Mouse (Mus musculus) kidney, postnatal 36 days (tissue): Measurements from ENCODE around the gene Rbbp6.
A peak's percentile ranks its signal among the peaks of the same experiment; 100 is the strongest.

ENCODE experiments used
- DNase-seq, 2 experiments: peaks; one replicate each; pipeline ENCODE4 v3.0.0; 2021 to 2022; ENCODE audit warnings: mixed read lengths in 2 of 2

The Rbbp6 gene

DNA sequence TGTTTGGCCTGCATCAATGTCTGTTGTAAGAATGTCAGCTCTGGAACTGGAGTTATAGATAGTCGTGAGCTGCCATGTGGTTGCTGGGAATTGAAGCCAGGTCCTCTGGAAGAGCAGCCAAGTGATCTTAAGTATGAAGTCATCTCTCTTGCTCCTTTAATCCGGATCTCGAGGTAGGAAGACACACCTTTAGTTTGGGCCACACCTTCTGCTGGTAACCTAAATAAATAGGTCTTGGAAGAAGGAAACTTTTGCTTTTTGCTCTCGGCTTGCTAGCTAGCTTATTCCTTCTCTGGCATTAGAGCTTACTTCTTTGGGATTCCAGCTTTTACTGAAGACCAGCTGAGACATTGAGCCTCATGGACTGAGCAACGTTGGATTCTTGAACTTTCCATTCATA lies at the start of gene Rbbp6:
Gene Rbbp6, plus strand, starts transcription at position 301 of the 400 bp plus-strand sequence.
- DNase-seq, result no peak

DNA sequence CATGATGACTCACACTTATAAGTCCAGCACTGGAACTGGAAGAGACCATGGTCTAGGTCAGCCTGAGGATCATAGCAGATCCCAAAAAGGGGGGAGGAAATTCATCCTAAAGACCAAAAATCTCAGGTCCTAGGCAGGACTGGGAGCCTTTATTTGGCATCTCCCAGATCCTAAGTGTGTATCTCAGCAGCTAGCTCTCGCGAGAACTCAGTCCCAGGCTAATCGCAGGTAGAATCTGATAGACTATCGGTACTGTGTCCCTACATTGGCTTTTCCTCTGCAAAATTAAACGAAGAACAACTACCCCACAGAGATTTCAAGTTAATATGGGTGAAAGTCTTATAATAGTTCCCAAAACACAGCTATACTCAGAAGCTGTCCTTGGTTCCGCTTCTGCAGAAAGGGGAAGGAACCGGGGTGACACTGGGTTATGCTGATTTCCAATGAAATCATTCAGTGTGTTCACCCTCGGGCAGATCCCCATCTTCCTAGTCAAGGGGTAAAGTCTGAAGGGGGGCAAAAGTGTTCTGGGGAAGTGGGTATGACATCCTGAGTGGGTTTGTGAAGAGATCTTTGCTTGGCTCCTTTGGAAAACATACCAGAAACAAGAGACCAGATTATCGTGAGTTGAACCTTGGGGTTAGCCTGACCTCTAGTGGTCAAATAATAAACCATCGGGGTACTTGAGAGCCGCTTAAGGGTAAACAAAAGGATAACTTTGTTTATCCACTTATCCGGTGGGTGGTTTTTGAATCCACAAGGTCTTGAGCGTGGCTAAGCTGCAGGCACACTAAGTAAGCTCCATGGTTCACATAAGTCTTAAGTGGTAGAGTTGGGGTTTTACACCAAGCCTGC lies 45.5 kb upstream of the Rbbp6 start:
- peak; percentile 24 to 50 for DNase-seq

DNA sequence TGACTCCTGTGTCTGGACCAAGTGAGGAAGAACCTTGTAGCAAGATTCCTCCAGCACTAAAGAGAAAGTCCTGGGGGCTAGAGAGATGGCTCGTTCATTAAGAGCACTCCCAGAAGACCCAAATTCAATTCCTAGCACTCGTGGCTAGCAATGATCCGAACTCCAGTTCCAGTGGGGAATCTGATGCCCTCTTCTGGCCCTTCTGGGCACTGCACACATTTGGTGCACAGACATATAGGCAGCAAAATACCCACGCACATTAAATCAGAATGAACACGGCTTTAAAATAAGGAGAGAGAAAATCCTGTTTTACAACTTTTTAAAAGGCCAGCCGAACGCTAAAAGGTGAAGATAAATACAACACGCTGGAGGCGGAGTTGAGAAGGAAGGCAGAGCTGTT lies 43.9 kb upstream of the Rbbp6 start:
- peak in 1 of 2 experiments; percentile 50 for DNase-seq

DNA sequence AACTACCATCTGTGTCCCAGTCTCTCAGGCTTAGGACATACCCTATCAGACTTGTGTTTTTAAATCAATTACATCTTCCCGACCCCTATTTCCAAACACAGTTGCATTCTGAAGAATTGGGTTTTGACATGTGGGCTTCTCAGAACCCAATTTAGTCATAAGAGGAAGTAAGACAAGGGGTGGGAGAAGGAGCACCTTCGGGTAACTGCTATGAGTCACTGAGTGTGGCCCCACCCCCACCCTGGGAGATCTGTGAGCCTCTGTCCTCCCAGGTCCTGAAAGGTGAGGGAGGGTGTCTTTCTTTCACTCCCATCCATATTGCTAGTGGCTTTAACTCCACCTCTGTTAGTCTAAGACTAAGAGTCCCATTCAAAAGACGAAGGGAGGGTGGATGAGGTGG lies 41.2 kb upstream of the Rbbp6 start:
- DNase-seq, result no peak

DNA sequence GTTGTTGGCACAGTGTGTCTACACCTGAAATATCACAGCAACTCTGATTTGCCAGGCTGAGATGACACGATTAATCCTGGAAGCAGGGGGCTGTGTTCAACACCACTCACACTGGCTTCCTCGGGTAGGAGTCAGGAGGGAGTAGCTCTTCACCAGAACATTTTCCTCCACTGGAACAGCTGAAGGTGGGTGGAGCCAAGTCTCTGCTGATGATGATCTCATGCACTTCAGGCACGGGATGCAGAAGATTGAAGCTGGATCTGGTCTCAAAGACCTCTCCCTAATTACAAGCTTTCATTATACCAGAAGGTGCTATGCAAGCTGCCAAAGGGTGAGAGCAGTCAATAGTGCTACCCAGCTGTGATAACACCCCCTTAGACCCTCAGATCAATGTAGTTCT lies 35.0 kb upstream of the Rbbp6 start:
- no peak for DNase-seq

DNA sequence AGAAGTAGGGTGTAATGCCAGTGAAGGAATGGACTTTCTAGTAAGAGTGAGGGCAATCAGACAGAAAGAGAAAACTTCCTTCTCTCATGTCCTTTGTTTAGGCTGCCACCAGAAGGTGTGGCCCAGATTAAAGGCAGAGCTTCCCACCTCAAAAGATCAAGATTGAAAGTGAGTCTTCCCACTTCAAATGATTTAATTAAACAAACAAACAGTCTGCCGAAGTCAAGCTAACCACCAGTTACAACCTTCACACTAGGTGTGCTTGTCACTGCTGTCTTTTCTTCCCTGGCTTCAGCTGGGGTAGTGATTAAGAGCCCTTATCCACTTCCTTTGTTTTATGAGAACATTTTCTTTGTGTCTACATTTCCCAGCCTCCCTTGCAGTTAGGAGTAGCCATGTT lies 33.3 kb upstream of the Rbbp6 start:
- DNase-seq, result no peak

- DNase-seq, result no peak
Measured at GRCm38 (mm10) chr7:122936626-122937025, 28.9 kb upstream of the Rbbp6 start.

DNA sequence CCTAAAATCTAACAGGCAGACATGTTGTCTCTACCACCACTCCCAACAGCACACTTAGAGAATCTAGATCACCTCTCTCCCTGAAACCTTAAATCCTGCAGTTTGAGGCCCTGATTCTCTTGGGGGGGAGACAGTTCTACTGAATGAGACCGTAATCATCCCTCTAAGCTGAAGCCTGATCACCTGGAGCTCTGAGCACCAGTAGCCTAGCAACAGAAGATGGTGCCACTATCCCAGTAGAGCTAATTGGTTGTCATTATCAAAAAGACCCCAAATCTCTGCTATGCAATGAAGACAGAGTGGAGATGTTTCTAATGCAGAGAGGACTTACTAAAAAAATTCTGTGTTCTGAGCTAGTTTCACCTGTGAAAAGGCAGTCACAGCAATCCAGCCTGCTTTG lies 27.3 kb upstream of the Rbbp6 start:
- no peak for DNase-seq

- no peak for DNase-seq
Measured at GRCm38 (mm10) chr7:122939181-122939580, 26.3 kb upstream of the Rbbp6 start.

- DNase-seq, result no peak
Measured at GRCm38 (mm10) chr7:122940371-122941075, 25.0 kb upstream of the Rbbp6 start.

DNA sequence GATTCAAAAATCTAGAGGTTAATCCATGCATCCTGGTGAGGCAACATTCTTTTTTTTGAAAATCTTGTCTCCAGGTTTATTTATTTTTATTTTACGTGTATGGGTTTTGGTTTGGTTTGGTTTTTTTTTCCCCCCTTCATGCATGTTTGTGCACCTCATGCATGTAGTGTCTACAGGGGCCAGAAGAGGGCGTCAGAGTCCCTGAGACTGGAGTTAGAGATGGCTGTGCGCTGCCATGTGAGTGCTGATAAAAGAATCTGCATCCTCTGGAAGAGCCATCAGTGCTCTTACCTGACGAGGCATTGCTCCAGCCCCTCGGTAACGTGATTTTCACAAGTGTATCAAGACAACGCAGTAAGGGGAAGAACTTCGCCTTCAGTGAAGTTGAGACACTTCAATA lies 23.4 kb upstream of the Rbbp6 start:
- DNase-seq, result no peak

GRCm38 (mm10) chr7:122945149-122945548 lies 20.3 kb upstream of the Rbbp6 start:
- DNase-seq, result peak; percentile 82 to 89

- DNase-seq, result no peak
Measured at GRCm38 (mm10) chr7:122949268-122949667, 16.2 kb upstream of the Rbbp6 start.

- no peak for DNase-seq
Measured at GRCm38 (mm10) chr7:122951464-122951863, 14.0 kb upstream of the Rbbp6 start.

GRCm38 (mm10) chr7:122952066-122952465 lies 13.4 kb upstream of the Rbbp6 start:
- DNase-seq, result no peak

GRCm38 (mm10) chr7:122954451-122955225 lies 10.8 kb upstream of the Rbbp6 start:
- DNase-seq, result no peak

DNA sequence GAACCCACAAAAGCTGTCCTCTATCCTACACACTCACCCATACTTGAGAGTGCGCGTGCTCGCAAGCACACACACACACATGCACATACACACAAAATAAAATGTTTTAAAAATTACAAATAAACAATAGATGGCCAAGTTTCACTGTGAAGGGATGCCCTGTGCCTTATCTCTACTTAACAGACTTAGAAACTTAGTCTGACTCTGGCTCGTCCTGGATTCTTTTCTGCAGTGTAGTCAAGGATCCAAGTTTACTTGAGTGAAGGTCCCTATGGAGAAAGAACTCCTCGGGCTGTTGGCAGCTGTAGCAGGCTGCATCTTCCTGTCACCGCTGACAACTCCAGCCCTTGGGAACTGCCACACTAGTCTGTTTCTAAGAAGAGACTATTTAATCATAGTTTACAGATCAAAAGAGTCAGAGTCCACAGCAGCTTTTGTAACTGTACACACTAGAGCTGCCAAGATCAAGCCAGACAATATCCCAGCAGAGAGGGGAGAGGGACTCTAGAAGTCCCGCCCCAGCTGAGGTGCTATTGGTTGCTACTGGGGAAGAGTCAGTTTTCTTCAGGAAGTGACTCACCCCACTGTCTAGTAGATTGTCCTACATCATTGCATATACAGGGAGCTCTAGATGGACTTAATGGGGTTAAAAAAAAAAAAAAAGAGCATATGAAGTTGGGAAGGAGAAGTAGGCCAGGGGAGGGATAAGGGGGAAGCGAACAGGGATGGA lies 10.1 kb upstream of the Rbbp6 start:
- peak; percentile 18 to 52 for DNase-seq

- DNase-seq, result no peak
Measured at GRCm38 (mm10) chr7:122968751-122969150, 3.3 kb downstream of the Rbbp6 start.

GRCm38 (mm10) chr7:122969231-122970032 lies 3.9 kb downstream of the Rbbp6 start:
- DNase-seq, result peak; percentile 92 to 97

GRCm38 (mm10) chr7:122970119-122970781 lies 4.8 kb downstream of the Rbbp6 start:
- DNase-seq, result peak; percentile 31 to 75

DNA sequence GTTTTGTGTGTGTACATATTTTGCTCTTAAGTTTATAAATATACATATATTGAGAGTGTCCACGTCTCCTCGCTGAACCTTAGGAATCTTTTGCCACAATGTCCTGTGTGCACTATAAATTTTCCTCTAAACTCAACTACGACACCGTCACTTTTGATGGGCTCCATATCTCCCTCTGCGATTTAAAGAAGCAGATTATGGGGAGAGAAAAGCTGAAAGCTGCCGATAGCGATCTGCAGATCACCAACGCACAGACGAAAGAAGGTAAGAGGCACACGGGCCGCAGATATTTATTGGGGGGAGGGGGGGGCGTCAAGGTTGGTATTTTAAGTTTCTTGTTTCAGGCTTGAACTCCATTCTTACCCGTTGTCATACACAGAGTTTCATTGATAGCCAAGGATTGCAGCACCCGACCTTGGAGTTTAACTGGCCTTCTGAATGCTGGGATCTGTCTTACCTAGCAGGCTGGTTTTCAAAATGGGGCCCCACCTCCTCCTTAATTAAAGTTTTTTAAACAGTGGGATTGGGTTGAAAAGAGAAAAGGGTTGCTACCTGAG lies 5.5 kb downstream of the Rbbp6 start:
- DNase-seq, result peak in 1 of 2 experiments; percentile 5
